Mouse (Mus musculus) G1E-ER4 (cell line): ENCODE data around the gene Nxnl2. TPM values are rescaled to one million over a fixed set of nuclear protein-coding genes. Genes with fewer than 3 reads are reported as not detected.

Source experiments
- GATA1 ChIP-seq: IDR thresholded peaks from one replicate; pipeline ENCODE4 v1.8.0; 2012; ENCODE audit warnings: low read length, inconsistent platforms
- polyA plus RNA-seq: library from polyadenylated mRNA; stranded (reverse); fragments of >175 nt; gene quantifications from 2 replicates; pipeline ENCODE4 v1.2.3, GENCODE M21; 2012

Nxnl2 gene
- polyA plus RNA-seq, 1 experiment = not detected

DNA sequence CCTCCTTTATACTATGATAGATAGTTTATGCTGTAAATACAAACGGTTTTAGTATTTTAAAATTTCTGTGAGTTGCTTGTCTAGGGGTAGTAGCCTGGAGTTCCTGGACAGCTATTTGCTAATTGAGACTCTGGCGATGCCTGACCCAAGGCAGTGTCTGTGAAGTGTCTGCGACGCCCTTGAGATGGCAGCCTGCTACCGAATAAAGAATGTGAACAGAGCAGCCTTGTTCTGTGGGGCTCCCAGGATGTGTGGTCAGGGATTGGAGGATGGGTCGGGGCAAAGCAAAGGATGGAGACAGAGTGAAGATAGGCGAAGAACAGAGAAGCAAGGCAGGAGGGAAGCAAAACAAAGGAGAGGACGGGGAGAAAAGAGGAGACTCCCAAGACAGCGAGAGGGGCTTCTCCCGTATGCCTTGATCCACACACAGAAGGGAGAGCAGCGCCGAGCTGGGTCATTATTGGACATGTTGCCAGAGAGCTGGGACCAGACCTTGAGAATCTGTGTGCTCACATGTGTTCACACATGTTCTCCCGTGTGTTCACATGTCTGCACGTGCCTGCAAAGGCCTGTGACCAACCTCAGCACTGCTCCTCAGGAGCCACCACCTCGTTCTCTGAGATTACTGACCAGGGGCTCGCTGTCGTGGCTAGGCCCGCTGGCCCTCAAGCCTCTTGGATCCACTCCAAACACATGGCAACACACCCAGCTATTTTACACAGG, 37.7 kb downstream of the Nxnl2 start:
- no peak for TF ChIP-seq GATA1

DNA sequence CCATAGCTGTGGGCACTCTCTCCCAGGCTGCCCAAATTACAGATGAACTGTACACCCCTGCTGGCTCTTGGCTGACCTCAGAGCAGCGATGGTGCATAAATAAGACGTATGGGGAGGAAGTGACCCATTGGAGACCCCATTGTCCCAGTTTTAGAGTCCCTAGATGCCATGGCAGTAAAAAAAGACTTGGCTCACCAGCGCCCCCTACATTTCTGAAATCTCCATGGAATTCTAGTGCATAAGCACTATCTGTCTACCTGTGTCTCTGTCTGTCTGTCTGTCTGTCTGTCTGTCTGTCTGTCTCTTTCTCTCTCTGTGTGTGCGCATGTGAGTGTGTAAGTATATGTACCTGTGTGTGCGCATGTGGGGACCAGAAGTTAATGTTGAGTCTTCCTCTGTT, 39.8 kb downstream of the Nxnl2 start:
- TF ChIP-seq GATA1 = no peak

DNA sequence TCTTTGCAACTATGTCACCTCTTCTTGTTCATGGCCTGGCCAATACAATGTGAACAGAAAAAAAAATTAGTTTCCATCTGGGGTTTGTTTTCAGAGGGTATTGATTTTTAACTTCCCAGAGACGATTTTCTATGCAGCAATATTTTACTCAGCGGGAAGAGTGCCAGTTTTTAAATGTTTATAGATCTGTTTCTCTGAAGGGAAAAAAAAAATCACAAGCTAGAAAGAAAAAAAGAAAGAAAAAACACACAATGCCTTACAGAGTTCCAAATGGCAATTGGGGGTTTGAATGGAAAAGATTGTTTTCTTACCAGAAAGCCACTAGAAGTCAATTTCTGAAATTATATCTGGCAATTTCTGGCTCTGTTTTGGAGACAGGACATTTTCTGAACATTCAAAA, 43.9 kb downstream of the Nxnl2 start:
- no peak for TF ChIP-seq GATA1

DNA sequence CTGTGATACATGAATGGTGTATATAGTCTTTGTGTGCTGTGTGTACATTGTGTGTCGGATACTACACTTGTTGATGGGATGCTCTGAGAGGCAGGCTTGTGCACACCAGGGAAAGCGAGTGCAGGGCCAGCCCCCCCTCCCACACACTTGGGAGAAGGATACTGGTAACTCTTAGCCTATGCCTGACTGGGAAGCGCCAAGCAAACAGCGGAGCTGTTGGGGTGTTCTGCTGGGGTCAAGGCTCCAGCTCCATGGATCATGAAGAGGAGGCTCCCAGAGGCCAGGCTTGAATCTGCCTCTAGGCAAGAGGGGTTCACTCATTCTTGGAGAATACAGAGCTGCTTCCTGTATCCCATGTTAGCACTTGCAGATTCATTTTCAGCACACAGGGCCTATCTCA, 50.1 kb downstream of the Nxnl2 start:
- TF ChIP-seq GATA1 = no peak

DNA sequence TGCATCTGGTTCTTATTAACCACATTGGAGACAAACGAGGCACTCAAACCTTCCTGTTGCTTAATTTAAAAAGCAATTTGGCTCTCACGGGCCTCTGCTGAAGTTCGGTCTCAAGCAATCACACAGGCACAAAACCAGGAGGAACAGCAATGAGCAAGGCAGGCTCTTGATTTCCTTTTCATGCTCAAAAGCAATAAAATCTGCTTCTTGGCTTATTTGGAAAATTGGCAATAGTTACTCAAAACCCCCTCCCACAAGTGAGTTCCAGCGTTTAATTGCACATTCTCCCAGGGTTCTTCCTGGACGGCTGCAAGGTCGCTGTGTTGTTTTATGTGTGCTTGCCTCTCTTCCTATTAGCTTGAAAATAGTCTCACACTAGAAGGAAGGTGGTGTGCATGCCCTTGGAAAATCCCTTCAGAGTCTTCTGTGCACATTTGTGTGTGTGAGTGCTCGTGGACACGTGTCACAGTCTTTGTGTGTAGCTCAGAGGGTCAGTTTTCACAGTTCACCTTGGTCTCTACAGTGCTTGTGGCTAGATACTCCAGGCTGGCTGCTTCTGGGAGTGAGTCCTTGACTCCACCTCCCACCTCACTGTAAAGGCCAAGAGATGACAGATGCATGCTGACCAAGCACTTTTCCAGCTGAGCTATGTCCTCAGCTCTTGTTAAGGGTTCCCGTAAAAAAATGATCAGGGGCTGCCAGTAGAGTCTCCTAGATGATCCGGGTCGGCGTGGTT, 50.8 kb downstream of the Nxnl2 start:
- no peak for TF ChIP-seq GATA1

Other genes with a start within 250 kb of the Nxnl2 start
- gene Spin1, start 70.1 kb upstream of the Nxnl2 start, polyA plus RNA-seq = 4.9 and 7.1 TPM in 2 replicates
- gene S1pr3, start 237.6 kb downstream of the Nxnl2 start, polyA plus RNA-seq = not detected in 2 replicates